Mouse (Mus musculus) brain, embryonic 14.5 days (tissue): Measurements from ENCODE around the gene Fuca2.
"Not testable (repeated sequence)": the region's sequence is repeated elsewhere in the genome, so short reads cannot be mapped to it uniquely, and the experiment has no call there.

Source experiments
- CTCF ChIP-seq: fragments of 200-500 bp; IDR thresholded peaks from 2 replicates; pipeline ENCODE4 v1.5.1; 2012; ENCODE audit warnings: inconsistent platforms, mild to moderate bottlenecking, moderate library complexity, borderline replicate concordance; ENCODE audit not compliant: insufficient read depth, insufficient read length; ENCODE audit errors: extremely low read depth
- POLR2A ChIP-seq: fragments of 200-500 bp; IDR thresholded peaks from 2 replicates; pipeline ENCODE4 v1.6.1; 2012; ENCODE audit warnings: mild to moderate bottlenecking, inconsistent platforms, borderline replicate concordance; ENCODE audit not compliant: poor library complexity, insufficient read depth, insufficient read length, severe bottlenecking; ENCODE audit errors: extremely low read depth

DNA sequence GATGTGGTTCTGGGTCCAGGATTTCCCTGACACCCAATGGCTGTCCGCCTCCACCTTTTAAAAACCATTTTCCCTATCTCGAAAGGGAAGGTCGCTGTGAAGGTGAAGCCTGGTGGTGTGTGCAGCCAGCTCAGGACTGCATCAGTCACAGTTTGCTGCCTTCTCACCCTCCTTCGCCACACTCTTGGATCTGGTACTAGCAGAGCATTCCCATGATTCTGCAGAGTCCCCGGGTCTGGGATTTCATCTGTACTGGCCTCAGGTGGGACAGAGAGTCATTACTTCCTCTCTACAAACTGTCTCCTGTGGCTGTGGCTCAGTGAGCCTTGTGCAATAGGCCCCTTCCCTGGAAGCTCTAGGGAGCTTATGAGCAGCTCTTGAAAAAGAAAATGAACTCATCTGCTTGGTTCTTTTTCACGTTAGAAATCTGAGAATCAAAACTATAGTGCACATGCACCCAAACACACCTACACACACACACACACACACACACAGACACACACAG is 31.3 kb upstream of the Fuca2 start:
- not testable (repeated sequence) for TF ChIP-seq CTCF, POLR2A
